Mouse (Mus musculus) lung, postnatal 25 days (tissue): ENCODE results near the gene Tsku.

ENCODE experiments used
- DNase-seq: peaks from one replicate; pipeline ENCODE4 v3.0.0; 2022; ENCODE audit warnings: low spot score

Tsku gene

GRCm38 (mm10) chr7:98358016-98358415, 3.1 kb downstream of the Tsku start:
- DNase-seq, result no peak

GRCm38 (mm10) chr7:98357324-98357723, 3.8 kb downstream of the Tsku start:
- no peak for DNase-seq

GRCm38 (mm10) chr7:98354921-98355310, 6.2 kb downstream of the Tsku start:
- DNase-seq, result no peak

GRCm38 (mm10) chr7:98354160-98354920, 6.8 kb downstream of the Tsku start:
- DNase-seq, result no peak

- DNase-seq, result no peak
Measured at GRCm38 (mm10) chr7:98353616-98354015, 7.5 kb downstream of the Tsku start.

GRCm38 (mm10) chr7:98351523-98351922, 9.6 kb downstream of the Tsku start:
- DNase-seq, result no peak

- DNase-seq, result no peak
Measured at GRCm38 (mm10) chr7:98349821-98350220, 11.3 kb downstream of the Tsku start.

- DNase-seq, result peak; percentile 84
Measured at GRCm38 (mm10) chr7:98349096-98349495, 12.0 kb downstream of the Tsku start.

- DNase-seq, result peak; percentile 69
Measured at GRCm38 (mm10) chr7:98348043-98348442, 13.1 kb downstream of the Tsku start.

- DNase-seq, result no peak
Measured at GRCm38 (mm10) chr7:98347471-98347870, 13.7 kb downstream of the Tsku start.

- no peak for DNase-seq
Measured at GRCm38 (mm10) chr7:98345036-98345435, 16.1 kb downstream of the Tsku start.

- peak; percentile 53 for DNase-seq
Measured at GRCm38 (mm10) chr7:98344361-98344760, 16.8 kb downstream of the Tsku start.

GRCm38 (mm10) chr7:98342249-98342648, 18.9 kb downstream of the Tsku start:
- no peak for DNase-seq

GRCm38 (mm10) chr7:98341475-98341874, 19.7 kb downstream of the Tsku start:
- peak; percentile 89 for DNase-seq

- DNase-seq, result no peak
Measured at GRCm38 (mm10) chr7:98340343-98340742, 20.8 kb downstream of the Tsku start.

GRCm38 (mm10) chr7:98333987-98334386, 27.1 kb downstream of the Tsku start:
- no peak for DNase-seq

- DNase-seq, result no peak
Measured at GRCm38 (mm10) chr7:98333507-98333906, 27.6 kb downstream of the Tsku start.

- DNase-seq, result no peak
Measured at GRCm38 (mm10) chr7:98332678-98333397, 28.3 kb downstream of the Tsku start.

GRCm38 (mm10) chr7:98331932-98332331, 29.2 kb downstream of the Tsku start:
- DNase-seq, result no peak

- DNase-seq, result peak; percentile 43
Measured at GRCm38 (mm10) chr7:98330375-98331002, 30.6 kb downstream of the Tsku start.

- no peak for DNase-seq
Measured at GRCm38 (mm10) chr7:98329651-98330374, 31.3 kb downstream of the Tsku start.

GRCm38 (mm10) chr7:98328311-98328710, 32.8 kb downstream of the Tsku start:
- DNase-seq, result no peak
